Mouse (Mus musculus) erythroblast, embryonic 14.5 days (primary cell): ENCODE measurements around the gene Psg27. TPM values are rescaled to one million over a fixed set of nuclear protein-coding genes. Genes with fewer than 3 reads are reported as not detected.
"Not testable (repeated sequence)": the region's sequence is repeated elsewhere in the genome, so short reads cannot be mapped to it uniquely, and the experiment has no call there.

Experiments used
- H3K27me3 ChIP-seq: 2 replicates; pipeline ENCODE4 v1.6.1; 2012; ENCODE audit warnings: inconsistent platforms; ENCODE audit not compliant: control insufficient read depth
- H3K36me3 ChIP-seq: 2 replicates; pipeline ENCODE4 v1.6.1; 2012; ENCODE audit warnings: mild to moderate bottlenecking, inconsistent platforms; ENCODE audit not compliant: control insufficient read depth
- H3K4me1 ChIP-seq: 2 replicates; pipeline ENCODE4 v1.6.1; 2012; ENCODE audit warnings: inconsistent platforms; ENCODE audit not compliant: control insufficient read depth
- H3K4me3 ChIP-seq: replicated peaks from 2 replicates; pipeline ENCODE3; 2012; ENCODE audit warnings: moderate library complexity, mild to moderate bottlenecking, inconsistent platforms
- H3K9me3 ChIP-seq: 2 replicates; pipeline ENCODE4 v1.6.1; 2012; ENCODE audit warnings: low read length, inconsistent platforms, mixed read lengths; ENCODE audit not compliant: control insufficient read depth
- GATA1 ChIP-seq: IDR thresholded peaks from 2 replicates; pipeline ENCODE4 v1.6.1; 2012; ENCODE audit warnings: low read length, inconsistent platforms, mixed read lengths
- TAL1 ChIP-seq: IDR thresholded peaks from 3 replicates; pipeline ENCODE4 v1.6.1; 2012; ENCODE audit warnings: low read length, inconsistent platforms, mixed read lengths
- polyA plus RNA-seq: library from polyadenylated mRNA; stranded (reverse); fragments of >175 nt; gene quantifications from 2 replicates; pipeline ENCODE4 v1.2.3, GENCODE M21; 2012

Psg27 gene
- not detected in 2 replicates for polyA plus RNA-seq

DNA sequence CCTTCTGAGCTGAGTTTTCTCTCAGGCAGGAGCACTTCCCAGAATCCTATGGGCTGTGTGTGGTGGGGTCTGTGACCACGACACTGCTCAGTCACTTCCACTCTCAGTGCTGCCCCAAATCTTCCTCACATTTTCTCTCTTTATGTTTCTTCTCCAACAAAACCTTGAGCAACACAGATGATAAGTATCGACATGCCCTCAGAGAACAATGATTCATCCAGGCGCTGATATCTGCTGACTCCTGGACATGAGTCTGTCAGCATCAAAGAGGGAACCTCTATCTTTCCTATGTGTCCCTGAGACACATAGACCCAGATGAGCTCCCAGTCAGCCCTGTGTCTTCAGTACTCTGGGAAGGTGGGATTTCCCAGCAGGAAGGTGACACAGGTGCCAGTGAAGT lies at the start of gene Psg27:
Gene Psg27, minus strand, starts transcription at position 101 of the 400 bp plus-strand sequence.
- Histone ChIP-seq H3K36me3 (no peaks in the 10 kb centered on the region), H3K9me3 (peaks cover 8% of the 10 kb centered on the region), H3K27me3 (no peaks in the 10 kb centered on the region), H3K4me1 (no peaks in the 10 kb centered on the region), H3K4me3 (no peak within 1 kb of the TSS)
- TF ChIP-seq GATA1 (no peak), TAL1 (no peak)

DNA sequence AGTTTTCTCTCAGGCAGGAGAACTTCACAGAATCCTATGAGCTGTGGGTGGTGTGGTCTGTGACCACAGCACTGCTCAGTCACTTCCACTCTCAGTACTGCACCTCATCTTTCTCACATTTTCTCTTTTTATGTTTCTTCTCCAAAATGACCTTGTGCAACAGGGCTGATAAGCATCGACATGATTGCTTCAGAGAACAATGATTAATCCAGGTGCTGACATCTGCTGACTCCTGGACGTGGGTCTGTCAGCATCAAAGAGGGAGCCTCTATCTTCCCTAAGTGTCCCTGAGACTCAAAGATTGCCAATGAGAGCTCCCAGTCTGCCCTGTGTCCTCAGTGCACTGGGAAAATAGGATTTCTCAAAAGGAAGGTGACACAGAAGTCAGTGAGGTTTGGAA lies 49.3 kb upstream of the Psg27 start, which contains the start of gene Psg23:
Gene Psg23, minus strand, starts transcription at position 101 of the 400 bp plus-strand sequence.
- not testable (repeated sequence) for H3K4me1 ChIP-seq, H3K9me3 ChIP-seq, H3K4me3 ChIP-seq, H3K27me3 ChIP-seq, H3K36me3 ChIP-seq

DNA sequence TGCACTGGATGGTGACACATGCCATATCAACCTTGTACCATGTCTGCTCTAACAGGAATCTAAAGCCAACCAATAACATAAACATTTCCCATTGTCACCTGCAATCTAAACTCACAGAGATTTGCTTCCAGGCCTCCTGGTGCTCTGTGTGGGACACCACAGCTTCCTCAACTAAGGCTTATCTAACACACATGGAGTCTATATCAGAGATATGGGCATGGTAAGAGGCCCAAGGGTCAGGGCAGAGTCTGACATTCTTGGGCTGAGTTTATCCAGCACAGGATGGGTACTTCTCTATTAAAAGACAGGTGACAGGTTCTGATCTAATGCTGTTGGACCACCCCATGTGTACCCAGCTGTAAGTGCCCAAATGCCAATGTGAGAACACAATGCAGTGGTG lies 7.3 kb downstream of the Psg27 start:
- H3K36me3 ChIP-seq: no peaks in the 10 kb centered on the region
- H3K4me3 ChIP-seq: no peak overlapping the region
- peaks cover 4% of the 10 kb centered on the region for H3K9me3 ChIP-seq
- no peak for TF ChIP-seq GATA1
- TF ChIP-seq TAL1: no peak
- no peaks in the 10 kb centered on the region for H3K27me3 ChIP-seq
- H3K4me1 ChIP-seq: no peaks in the 10 kb centered on the region

DNA sequence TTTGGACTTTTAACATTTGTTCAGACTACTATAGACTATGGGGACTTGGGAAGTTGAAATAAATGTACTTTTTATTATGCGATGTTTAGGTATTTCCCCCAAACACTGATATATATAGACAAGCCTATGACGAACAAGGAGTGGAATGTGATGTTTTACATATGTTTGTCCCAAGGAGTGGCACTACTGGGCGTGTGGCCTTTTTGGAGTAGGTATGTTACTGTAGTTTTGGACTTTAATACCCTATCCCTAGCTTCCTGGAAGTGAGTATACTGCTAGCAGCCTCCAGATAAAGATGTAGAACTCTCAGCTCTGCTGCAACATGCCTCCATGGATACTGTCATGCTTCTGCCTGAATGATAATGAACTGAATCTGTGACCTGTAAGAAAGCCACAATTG lies 11.4 kb downstream of the Psg27 start:
- H3K36me3 ChIP-seq, H3K4me3 ChIP-seq, H3K4me1 ChIP-seq, H3K9me3 ChIP-seq, H3K27me3 ChIP-seq: not testable (repeated sequence)

DNA sequence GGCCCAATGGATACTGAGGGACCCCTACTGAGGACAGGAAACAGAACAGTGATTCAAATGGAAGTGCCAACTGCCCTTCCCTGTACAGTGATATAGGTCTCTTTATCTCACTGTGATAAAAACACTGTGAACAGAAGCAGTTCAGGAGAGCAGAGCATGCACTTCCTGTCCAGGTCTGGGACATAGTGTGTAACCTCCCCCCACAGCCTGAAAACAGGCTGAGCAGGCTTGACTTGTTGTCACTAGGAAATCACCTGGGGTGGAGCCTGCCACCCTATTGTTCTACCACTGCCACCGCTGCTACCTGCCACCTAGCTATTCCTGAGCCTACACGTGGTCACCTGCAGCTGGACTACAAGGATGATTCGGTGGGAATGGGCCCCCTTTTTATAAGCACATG lies 33.7 kb downstream of the Psg27 start:
- H3K36me3 ChIP-seq: no peaks in the 10 kb centered on the region
- TF ChIP-seq TAL1: no peak
- TF ChIP-seq GATA1: no peak
- no peaks in the 10 kb centered on the region for H3K4me1 ChIP-seq
- no peaks in the 10 kb centered on the region; the same call in none of the 2 replicates for H3K9me3 ChIP-seq
- no peak overlapping the region for H3K4me3 ChIP-seq
- no peaks in the 10 kb centered on the region for H3K27me3 ChIP-seq

DNA sequence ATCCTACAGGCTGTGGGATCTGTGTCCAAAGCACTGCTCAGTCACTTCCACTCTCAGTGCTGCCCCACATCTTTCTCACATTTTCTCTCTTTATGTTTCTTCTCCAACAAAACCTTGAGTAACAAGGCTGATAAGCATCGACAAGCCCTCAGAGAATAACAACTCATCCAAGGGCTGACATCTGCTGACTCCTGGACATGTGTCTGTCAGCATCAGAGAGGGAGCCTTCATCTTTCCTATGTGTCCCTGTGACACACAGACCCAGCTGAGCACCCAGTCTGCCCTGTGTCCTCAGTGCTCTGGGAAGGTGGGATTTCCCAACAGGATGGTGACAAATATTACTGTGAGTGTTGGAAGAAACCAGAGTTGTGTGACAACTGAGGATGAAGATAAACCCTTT lies 34.9 kb downstream of the Psg27 start, which contains the start of gene Psg25:
Gene Psg25, minus strand, starts transcription at position 101 of the 400 bp plus-strand sequence.
- no peak for TF ChIP-seq GATA1
- TF ChIP-seq TAL1: no peak
- peaks cover 2% of the 10 kb centered on the region for H3K9me3 ChIP-seq
- H3K27me3 ChIP-seq: no peaks in the 10 kb centered on the region
- H3K4me3 ChIP-seq: no peak within 1 kb of the TSS
- no peaks in the 10 kb centered on the region for H3K4me1 ChIP-seq
- H3K36me3 ChIP-seq: no peaks in the 10 kb centered on the region

DNA sequence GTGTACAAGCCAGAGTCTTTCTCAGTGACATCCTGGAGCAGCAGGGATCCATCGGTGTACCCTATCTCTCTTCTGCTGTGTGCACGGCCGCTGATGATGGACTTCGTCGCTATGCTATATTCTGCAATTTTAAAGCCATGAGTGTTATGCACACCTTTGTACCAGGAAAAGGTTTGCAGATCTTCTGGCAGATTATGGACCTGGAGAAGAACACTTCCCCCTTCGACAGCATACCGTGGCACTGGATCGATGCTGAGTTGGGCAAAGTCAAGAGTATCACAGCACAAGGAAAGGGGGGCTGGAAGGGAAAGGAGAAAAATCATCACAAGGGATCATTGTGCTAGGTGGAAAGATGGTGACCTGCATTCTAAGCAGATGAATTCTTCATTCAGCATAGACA lies 42.4 kb downstream of the Psg27 start:
- H3K4me1 ChIP-seq: no peaks in the 10 kb centered on the region
- peaks cover 21% of the 10 kb centered on the region for H3K9me3 ChIP-seq
- no peaks in the 10 kb centered on the region for H3K27me3 ChIP-seq
- TF ChIP-seq TAL1 (no peak), GATA1 (no peak)
- H3K36me3 ChIP-seq: no peaks in the 10 kb centered on the region
- no peak overlapping the region for H3K4me3 ChIP-seq

DNA sequence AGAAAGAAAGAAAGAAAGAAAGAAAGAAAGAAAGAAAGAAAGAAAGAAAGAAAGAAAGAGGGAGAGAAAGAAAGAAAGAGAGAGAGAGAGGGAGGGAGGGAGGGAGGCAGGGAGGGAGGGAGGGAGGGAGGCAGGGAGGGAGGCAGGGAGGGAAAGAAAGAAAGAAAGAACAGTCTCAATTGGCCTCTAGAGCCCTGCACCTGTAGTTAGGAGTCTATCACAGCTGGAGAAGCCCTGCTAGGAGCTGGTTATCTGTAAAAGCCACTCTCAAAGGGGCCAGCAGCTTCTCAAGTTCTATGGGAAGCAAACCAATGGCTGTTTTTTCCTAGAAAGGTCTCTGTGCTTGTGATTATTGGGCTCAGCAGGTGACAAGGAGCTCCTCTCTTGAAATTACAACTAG lies 54.3 kb downstream of the Psg27 start:
- not testable (repeated sequence) for H3K4me1 ChIP-seq, H3K9me3 ChIP-seq, H3K4me3 ChIP-seq, H3K27me3 ChIP-seq, H3K36me3 ChIP-seq

DNA sequence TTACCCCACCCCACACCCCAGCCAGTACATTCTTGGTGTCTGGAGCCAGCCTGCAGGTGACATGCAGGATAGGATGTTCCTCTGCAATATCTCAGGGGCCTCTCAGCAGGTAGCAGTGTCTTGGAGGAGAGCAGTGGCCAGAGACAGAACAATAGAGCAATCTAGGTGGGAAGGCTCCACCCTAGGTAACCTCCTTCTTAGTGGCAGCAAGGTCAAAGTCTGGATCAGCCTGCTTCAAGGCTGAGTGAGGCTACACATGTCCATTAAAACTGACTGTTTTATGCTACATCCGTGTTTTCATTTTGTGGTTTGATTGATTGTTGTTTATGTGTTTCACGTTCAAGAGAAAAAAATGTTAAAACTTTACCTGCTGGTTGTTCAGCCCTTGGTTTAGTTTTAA lies 54.7 kb downstream of the Psg27 start:
- H3K4me3 ChIP-seq, H3K9me3 ChIP-seq, H3K36me3 ChIP-seq, H3K4me1 ChIP-seq, H3K27me3 ChIP-seq: not testable (repeated sequence)

DNA sequence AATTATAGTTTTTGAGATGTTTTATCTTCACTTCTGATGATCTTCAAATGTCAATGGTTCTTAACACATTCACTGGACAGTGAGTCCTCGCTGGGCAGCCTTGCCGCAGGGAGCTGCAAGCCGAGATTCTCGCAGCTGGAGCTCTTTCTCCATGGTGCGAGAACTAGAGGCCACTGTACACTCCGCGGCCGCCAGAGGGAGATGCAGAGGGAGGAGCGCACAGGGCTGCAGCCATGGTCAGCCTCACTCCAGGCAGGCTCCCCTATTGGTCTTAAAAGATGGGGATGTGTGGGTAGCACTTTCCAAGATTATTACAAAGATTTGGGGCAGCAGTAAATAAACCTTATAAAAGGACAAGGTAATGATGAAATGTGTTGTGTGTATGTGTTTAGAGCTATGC lies 55.6 kb downstream of the Psg27 start:
- H3K27me3 ChIP-seq: no peaks in the 10 kb centered on the region
- TF ChIP-seq GATA1 (no peak), TAL1 (no peak)
- H3K4me3 ChIP-seq: no peak overlapping the region
- no peaks in the 10 kb centered on the region for H3K36me3 ChIP-seq
- no peaks in the 10 kb centered on the region for H3K9me3 ChIP-seq
- H3K4me1 ChIP-seq: no peaks in the 10 kb centered on the region

Other genes starting within 250 kb of the Psg27 start
- not detected in 2 replicates for gene Psg18, start 212.3 kb downstream of the Psg27 start, polyA plus RNA-seq
- not detected in 2 replicates for gene Psg28, start 135.3 kb downstream of the Psg27 start, polyA plus RNA-seq
- gene Psg26, start 83.1 kb downstream of the Psg27 start, polyA plus RNA-seq: not detected in 2 replicates
- gene Psg25, start 35.0 kb downstream of the Psg27 start, polyA plus RNA-seq: not detected in 2 replicates
- not detected in 2 replicates for gene Psg23, start 49.2 kb upstream of the Psg27 start, polyA plus RNA-seq
- not detected in 2 replicates for gene Psg21, start 89.4 kb upstream of the Psg27 start, polyA plus RNA-seq
- gene Psg20, start 118.9 kb upstream of the Psg27 start, polyA plus RNA-seq: not detected in 2 replicates
- not detected in 2 replicates for gene Psg22, start 150.8 kb upstream of the Psg27 start, polyA plus RNA-seq
- not detected in 2 replicates for gene Psg19, start 231.2 kb upstream of the Psg27 start, polyA plus RNA-seq